Mouse (Mus musculus): Measurements from ENCODE around the gene Ankle1. TPM values are rescaled to one million over a fixed set of nuclear protein-coding genes. Genes with fewer than 3 reads are reported as not detected.

Gene Ankle1
- polyA plus RNA-seq (2016; fragmentation: Nextera tagmentation; extraction: Ambion mirVana), result 34.8 and 39.1 TPM in 2 replicates

GRCm38 (mm10) chr8:71405401-71406098 is at the start of gene Ankle1:
Gene Ankle1 (plus strand): TSS chr8:71406010.
- Histone ChIP-seq H3K4me2 (replicated peaks) (peak within 1 kb of the TSS; percentile 83), H3K9ac (replicated peaks) (peak within 1 kb of the TSS; percentile 66), H3K27me3 (no peaks in the 10 kb centered on the region), H3K36me3 (peaks cover 39% of the 10 kb centered on the region), H3K4me1 (peaks cover 25% of the 10 kb centered on the region), H3K4me3 (peak within 1 kb of the TSS; percentile 65), H3K9me3 (no peaks in the 10 kb centered on the region), H3K27ac (replicated peaks) (peak within 1 kb of the TSS; percentile 63)
- peak; percentile 88 for ATAC-seq (ENCODE audit: low FRiP score, low read depth)
- 17% methylated on average over 33 of the region's 33 CpGs for WGBS

GRCm38 (mm10) chr8:71358026-71358425 is 47.8 kb upstream of the Ankle1 start:
- Histone ChIP-seq H3K9ac (replicated peaks) (no peak overlapping the region), H3K4me3 (no peak overlapping the region), H3K4me1 (no peaks in the 10 kb centered on the region), H3K27ac (replicated peaks) (no peak overlapping the region), H3K36me3 (peaks cover 85% of the 10 kb centered on the region), H3K9me3 (no peaks in the 10 kb centered on the region), H3K4me2 (replicated peaks) (no peak overlapping the region), H3K27me3 (no peaks in the 10 kb centered on the region)
- WGBS, result 70% methylated on average over 3 of the region's 3 CpGs
- ATAC-seq (ENCODE audit: low FRiP score, low read depth), result no peak

- Histone ChIP-seq H3K27ac (replicated peaks) (peak within 1 kb of the TSS; percentile 81), H3K4me2 (replicated peaks) (peak within 1 kb of the TSS; percentile 70), H3K9ac (replicated peaks) (peak within 1 kb of the TSS; percentile 65), H3K9me3 (no peaks in the 10 kb centered on the region), H3K27me3 (no peaks in the 10 kb centered on the region), H3K4me3 (peak within 1 kb of the TSS; percentile 59), H3K36me3 (peaks cover 12% of the 10 kb centered on the region), H3K4me1 (peaks cover 28% of the 10 kb centered on the region)
- peak; percentile 70 for ATAC-seq (ENCODE audit: low FRiP score, low read depth)
- WGBS, result under 1% methylated on average over 56 of the region's 56 CpGs
Observed at GRCm38 (mm10) chr8:71366771-71367528, 38.9 kb upstream of the Ankle1 start, which contains the start of gene Use1. Gene Use1 (plus strand): TSS chr8:71366848.

GRCm38 (mm10) chr8:71367529-71368176 is 38.2 kb upstream of the Ankle1 start:
- peak; percentile 75; the same call in 1 of the 2 replicates for ATAC-seq (ENCODE audit: low FRiP score, low read depth)
- Histone ChIP-seq H3K4me1 (peaks cover 28% of the 10 kb centered on the region), H3K9me3 (no peaks in the 10 kb centered on the region), H3K27ac (replicated peaks) (peak overlapping the region; percentile 81), H3K4me3 (peak overlapping the region; percentile 59), H3K9ac (replicated peaks) (peak overlapping the region; percentile 65), H3K36me3 (peaks cover 12% of the 10 kb centered on the region), H3K4me2 (replicated peaks) (peak overlapping the region; percentile 70), H3K27me3 (no peaks in the 10 kb centered on the region)
- 53% methylated on average over 17 of the region's 17 CpGs for WGBS

- no peaks in the 10 kb centered on the region for H3K27me3 ChIP-seq
- no peak overlapping the region for H3K27ac ChIP-seq (replicated peaks)
- peak overlapping the region; percentile 59; the same call in 1 of the 2 replicates for H3K4me3 ChIP-seq
- peaks cover 28% of the 10 kb centered on the region for H3K4me1 ChIP-seq
- no peak for ATAC-seq (ENCODE audit: low FRiP score, low read depth)
- H3K9ac ChIP-seq (replicated peaks), result peak overlapping the region; percentile 65; the same call in 1 of the 2 replicates
- peak overlapping the region; percentile 70; the same call in 1 of the 2 replicates for H3K4me2 ChIP-seq (replicated peaks)
- peaks cover 16% of the 10 kb centered on the region for H3K36me3 ChIP-seq
- H3K9me3 ChIP-seq, result no peaks in the 10 kb centered on the region
Observed at GRCm38 (mm10) chr8:71368366-71368765, 37.4 kb upstream of the Ankle1 start.

- Histone ChIP-seq H3K27me3 (no peaks in the 10 kb centered on the region), H3K36me3 (peaks cover 25% of the 10 kb centered on the region), H3K27ac (replicated peaks) (no peak overlapping the region), H3K4me2 (replicated peaks) (no peak overlapping the region), H3K4me1 (peaks cover 28% of the 10 kb centered on the region), H3K9ac (replicated peaks) (no peak overlapping the region), H3K4me3 (no peak overlapping the region), H3K9me3 (no peaks in the 10 kb centered on the region)
- ATAC-seq (ENCODE audit: low FRiP score, low read depth), result no peak
- 94% methylated on average over 10 of the region's 10 CpGs for WGBS
Observed at GRCm38 (mm10) chr8:71369040-71369718, 36.6 kb upstream of the Ankle1 start.

- Histone ChIP-seq H3K9ac (replicated peaks) (peak overlapping the region; percentile 61; the same call in 1 of the 2 replicates), H3K27ac (replicated peaks) (0 out of 2 replicates have a peak overlapping the region, but pooled peaks have one; percentile 80)
- no peak for ATAC-seq (ENCODE audit: low FRiP score, low read depth)
Observed at GRCm38 (mm10) chr8:71370711-71371235, 35.0 kb upstream of the Ankle1 start.

GRCm38 (mm10) chr8:71371236-71371848 is 34.5 kb upstream of the Ankle1 start, which contains the start of gene Ocel1:
Gene Ocel1 (plus strand): TSS chr8:71371298.
- H3K4me1 ChIP-seq, result peaks cover 38% of the 10 kb centered on the region
- H3K27me3 ChIP-seq, result peaks cover 2% of the 10 kb centered on the region; the same call in 1 of the 2 replicates
- ATAC-seq (ENCODE audit: low FRiP score, low read depth), result peak; percentile 88
- peak within 1 kb of the TSS; percentile 51 for H3K4me2 ChIP-seq (replicated peaks)
- peak within 1 kb of the TSS; percentile 80 for H3K27ac ChIP-seq (replicated peaks)
- WGBS, result 1% methylated on average over 68 of the region's 68 CpGs
- H3K9ac ChIP-seq (replicated peaks), result peak within 1 kb of the TSS; percentile 61
- H3K4me3 ChIP-seq, result peak within 1 kb of the TSS; percentile 80
- H3K9me3 ChIP-seq, result no peaks in the 10 kb centered on the region
- peaks cover 39% of the 10 kb centered on the region for H3K36me3 ChIP-seq

More at GRCm38 (mm10) chr8:71370711-71371235, 35.0 kb upstream of the Ankle1 start:
- peaks cover 39% of the 10 kb centered on the region for H3K36me3 ChIP-seq
- no peaks in the 10 kb centered on the region for H3K9me3 ChIP-seq
- peak overlapping the region; percentile 51 for H3K4me2 ChIP-seq (replicated peaks)
- H3K4me1 ChIP-seq, result peaks cover 37% of the 10 kb centered on the region
- 32% methylated on average over 5 of the region's 5 CpGs for WGBS
- no peaks in the 10 kb centered on the region for H3K27me3 ChIP-seq
- peak overlapping the region; percentile 80 for H3K4me3 ChIP-seq

- Histone ChIP-seq H3K27ac (replicated peaks) (no peak overlapping the region), H3K36me3 (peaks cover 39% of the 10 kb centered on the region), H3K4me2 (replicated peaks) (no peak overlapping the region), H3K27me3 (peaks cover 13% of the 10 kb centered on the region), H3K4me1 (peaks cover 43% of the 10 kb centered on the region), H3K9me3 (no peaks in the 10 kb centered on the region), H3K9ac (replicated peaks) (no peak overlapping the region), H3K4me3 (no peak overlapping the region)
- no peak for ATAC-seq (ENCODE audit: low FRiP score, low read depth)
- 82% methylated on average over 12 of the region's 12 CpGs for WGBS
Observed at GRCm38 (mm10) chr8:71372427-71372826, 33.4 kb upstream of the Ankle1 start.

GRCm38 (mm10) chr8:71373000-71373399 is 32.8 kb upstream of the Ankle1 start:
- ATAC-seq (ENCODE audit: low FRiP score, low read depth), result no peak
- Histone ChIP-seq H3K9ac (replicated peaks) (no peak overlapping the region), H3K9me3 (no peaks in the 10 kb centered on the region), H3K4me3 (no peak overlapping the region), H3K27me3 (peaks cover 18% of the 10 kb centered on the region), H3K4me2 (replicated peaks) (no peak overlapping the region), H3K27ac (replicated peaks) (no peak overlapping the region), H3K36me3 (peaks cover 43% of the 10 kb centered on the region), H3K4me1 (peaks cover 37% of the 10 kb centered on the region)
- 95% methylated on average over 3 of the region's 3 CpGs for WGBS

Measured in midbrain, embryonic 12.5 days (tissue).